Mouse (Mus musculus): Measurements from ENCODE around the gene Cdc37l1.

GRCm38 (mm10) chr19:28970251-28970650 is 19.9 kb upstream of the Cdc37l1 start:
- TF ChIP-seq CTCF (IDR thresholded peaks at IDR 0.05; ENCODE audit: low read depth, low read length) (no peak), POLR2A (IDR thresholded peaks at IDR 0.05; ENCODE audit: extremely low read depth, insufficient read depth, low read length) (no peak)
